Mouse (Mus musculus) spleen, adult 2 months (tissue): ENCODE data around the gene Kctd21.

Experiments used
- CTCF ChIP-seq: fragments of 200-500 bp; IDR thresholded peaks from 2 replicates; pipeline ENCODE4 v1.5.1; 2011; ENCODE audit warnings: mild to moderate bottlenecking, inconsistent platforms; ENCODE audit not compliant: insufficient read depth, insufficient read length, insufficient replicate concordance; ENCODE audit errors: extremely low read depth
- POLR2A ChIP-seq: fragments of 200-500 bp; IDR thresholded peaks from 2 replicates; pipeline ENCODE4 v1.6.1; 2011; ENCODE audit warnings: low read depth, low read length, inconsistent platforms

- no peak for TF ChIP-seq CTCF
- no peak for TF ChIP-seq POLR2A
Observed at GRCm38 (mm10) chr7:97357840-97358239, 25.7 kb downstream of the Kctd21 start.
